Mouse (Mus musculus): ENCODE results near the gene Dcx.

The Dcx gene

DNA sequence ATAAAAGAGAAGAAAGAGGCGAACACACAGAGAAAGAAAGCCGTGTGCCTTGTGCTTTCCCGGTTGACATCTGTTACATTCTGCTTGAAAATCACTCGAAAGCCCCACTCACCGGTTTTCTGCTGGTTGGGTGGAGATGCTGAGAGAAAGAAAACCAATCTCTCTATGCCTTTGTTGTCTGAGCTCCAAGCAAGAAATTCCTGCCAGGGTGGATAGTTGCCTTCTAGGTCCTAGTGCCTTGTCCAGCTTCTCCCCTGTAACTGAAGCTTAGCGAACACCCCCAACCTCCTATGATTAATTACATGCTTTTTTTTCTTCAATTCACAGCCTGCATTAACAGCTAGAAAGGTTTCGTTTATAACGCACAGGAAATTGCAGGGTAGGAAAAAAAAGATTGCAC lies at the start of gene Dcx:
Gene Dcx, minus strand, starts transcription at position 354 of the 400 bp plus-strand sequence.
- DNase-seq (ENCODE audit: low read depth, low spot score) = no peak

DNA sequence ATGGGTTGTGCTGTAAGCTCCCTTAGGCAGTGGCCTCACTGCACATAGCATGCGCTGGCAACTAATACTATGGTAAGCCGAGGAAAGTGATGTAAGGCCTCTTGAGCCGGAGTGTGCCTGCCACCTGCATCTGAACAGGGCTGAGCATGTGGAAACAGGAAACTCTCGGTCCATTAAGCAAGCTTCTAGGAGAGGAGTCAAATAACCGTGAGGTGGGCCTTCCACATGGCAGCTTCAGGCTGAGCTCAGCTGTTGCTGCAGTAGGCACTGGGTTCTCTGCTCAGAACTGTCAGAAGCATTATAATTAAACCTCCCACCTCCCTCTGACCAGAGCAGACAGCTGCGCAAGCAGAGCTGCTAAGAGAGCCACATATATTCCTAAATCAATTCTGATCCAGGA lies 33.1 kb upstream of the Dcx start:
- peak; percentile 1 for DNase-seq (ENCODE audit: low read depth, low spot score)

DNA sequence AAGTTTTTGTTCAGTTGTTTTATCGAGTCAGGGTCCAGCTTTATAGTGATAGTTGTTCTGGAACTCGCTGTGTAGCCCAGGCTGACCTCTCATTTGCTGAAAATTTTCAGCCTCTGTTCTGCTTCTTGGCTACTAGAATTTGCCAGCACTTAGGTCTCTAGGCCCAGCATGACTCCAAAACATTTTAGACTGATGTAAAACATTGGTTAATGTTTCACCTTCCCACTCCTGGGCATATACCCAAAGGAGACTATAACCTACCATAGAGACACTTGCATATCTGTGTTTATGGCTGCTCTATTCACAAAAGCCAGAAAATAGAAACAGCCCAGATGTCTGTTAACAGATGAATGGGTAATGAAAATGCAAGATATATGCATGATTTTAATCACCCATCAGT lies 560 bp upstream of the Dcx start:
- DNase-seq (ENCODE audit: low read depth, low spot score) = no peak

DNA sequence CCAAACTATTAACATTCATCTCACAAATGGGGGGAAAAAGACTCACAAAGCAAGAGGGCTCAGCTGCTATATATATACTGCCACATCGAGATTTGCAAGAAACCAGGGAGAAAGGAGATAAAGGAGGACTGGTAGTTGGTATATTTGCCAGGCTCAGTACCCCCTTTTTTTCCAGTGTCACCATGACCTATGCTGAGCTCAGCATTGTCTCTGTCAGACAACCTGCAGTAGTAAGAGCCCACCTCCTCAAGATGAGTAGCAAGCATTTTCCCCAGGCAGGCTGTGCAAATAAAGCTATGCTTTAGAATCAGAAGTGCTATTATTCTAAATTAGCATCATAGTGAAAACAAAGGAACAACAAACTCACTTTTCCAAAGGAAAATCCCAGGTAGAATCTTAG lies 581 bp downstream of the Dcx start:
- no peak for DNase-seq (ENCODE audit: low read depth, low spot score)

- DNase-seq (ENCODE audit: low read depth, low spot score) = no peak
Observed at GRCm38 (mm10) chrX:143931400-143932185, 1.5 kb downstream of the Dcx start.

DNA sequence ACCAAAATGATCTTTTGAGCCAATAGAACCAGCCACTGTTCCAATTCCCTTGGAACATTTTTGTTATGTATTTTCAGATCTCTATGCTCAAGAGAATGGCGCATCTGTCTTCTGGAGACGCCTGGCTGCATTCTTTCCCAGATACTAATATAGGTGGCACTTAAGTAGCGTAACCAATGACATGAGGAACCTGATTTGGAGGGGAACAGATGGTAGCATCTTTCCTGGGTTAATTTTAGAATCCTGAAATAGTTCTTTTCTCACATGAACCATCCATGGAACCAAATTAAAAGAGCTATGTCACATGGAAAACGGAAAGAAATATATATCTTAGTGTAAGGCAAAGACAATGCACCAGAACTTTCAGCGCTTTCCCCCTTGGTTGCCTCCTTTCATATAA lies 11.0 kb downstream of the Dcx start:
- no peak for DNase-seq (ENCODE audit: low read depth, low spot score)

DNA sequence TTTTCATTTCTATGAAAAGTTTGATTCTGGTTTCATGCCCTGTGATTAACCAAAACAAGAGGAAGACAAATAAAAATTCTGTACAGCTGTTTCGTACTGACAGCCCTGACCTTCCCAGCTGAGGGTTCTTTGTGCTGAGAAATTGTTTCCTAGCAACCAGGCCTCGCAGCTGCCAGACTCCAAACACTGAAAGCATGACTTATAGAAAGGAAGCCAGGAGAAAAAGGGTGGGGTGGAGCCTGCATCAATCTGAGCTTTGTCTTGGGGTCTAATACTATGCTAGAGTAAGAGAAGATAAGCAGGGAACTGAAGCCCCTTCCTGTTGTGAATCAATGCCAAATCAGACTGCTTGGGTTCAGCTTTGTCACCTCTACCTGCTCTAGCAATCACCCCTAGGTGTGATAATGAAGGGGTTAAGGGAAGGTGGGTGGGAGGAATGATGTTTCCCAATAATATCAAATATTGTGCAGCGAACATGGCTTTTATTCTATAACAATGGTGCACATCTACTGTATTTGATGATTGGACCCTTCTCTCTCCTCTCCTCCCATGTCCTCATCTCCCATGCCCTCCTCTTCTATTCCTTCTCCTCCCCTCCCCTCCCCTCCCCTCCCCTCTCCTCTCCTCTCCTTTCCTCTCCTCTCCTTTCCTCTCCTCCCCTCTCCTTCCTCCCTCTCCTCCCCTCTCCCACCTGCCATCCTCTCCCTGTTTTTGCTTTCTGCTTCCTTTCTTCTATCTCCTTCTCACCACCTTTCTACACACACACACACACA lies 26.2 kb downstream of the Dcx start:
- no peak for DNase-seq (ENCODE audit: low read depth, low spot score)

GRCm38 (mm10) chrX:143904689-143905088 lies 28.4 kb downstream of the Dcx start:
- DNase-seq (ENCODE audit: low read depth, low spot score) = no peak

DNA sequence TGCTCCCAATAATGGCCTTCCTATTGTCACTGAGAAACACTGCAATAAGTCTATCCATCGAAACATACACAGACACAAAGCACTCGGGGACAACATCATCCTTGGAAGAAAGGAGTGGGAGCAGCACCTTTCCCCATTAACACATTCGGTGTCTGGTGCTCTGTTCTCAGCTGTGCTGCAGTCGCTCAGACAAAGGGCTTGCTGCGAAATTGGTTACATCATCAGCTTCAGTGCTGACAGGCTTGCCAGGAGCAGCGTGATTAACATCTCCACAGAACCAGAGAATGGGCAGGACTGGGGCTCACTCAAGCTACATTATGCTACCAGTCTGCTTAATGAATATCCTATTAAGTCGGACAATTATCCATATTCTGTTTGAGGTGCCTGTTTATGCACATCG lies 30.8 kb downstream of the Dcx start:
- no peak for DNase-seq (ENCODE audit: low read depth, low spot score)

GRCm38 (mm10) chrX:143897363-143898285 lies 35.5 kb downstream of the Dcx start:
- DNase-seq (ENCODE audit: low read depth, low spot score) = no peak

DNA sequence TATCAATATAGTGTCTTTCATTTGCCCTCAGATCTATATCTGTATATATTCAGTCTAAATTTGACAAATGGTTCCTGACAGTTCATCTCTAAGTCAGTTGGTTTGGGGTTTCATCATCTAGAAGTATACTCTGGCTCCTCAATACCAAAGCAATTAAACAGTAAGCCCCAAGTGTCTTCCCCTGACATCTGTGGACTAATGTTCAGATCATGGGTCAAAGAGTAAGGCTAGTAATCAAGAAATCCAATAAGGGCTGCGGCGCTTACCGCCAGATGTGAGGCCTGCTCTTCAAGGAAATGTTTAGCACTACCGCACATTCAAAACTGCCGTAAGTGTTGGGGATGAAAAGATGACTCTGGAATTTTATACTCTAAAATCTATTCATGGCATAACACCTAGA lies 36.2 kb downstream of the Dcx start:
- no peak for DNase-seq (ENCODE audit: low read depth, low spot score)

- DNase-seq (ENCODE audit: low read depth, low spot score) = no peak
Observed at GRCm38 (mm10) chrX:143893180-143893579, 39.9 kb downstream of the Dcx start.

DNA sequence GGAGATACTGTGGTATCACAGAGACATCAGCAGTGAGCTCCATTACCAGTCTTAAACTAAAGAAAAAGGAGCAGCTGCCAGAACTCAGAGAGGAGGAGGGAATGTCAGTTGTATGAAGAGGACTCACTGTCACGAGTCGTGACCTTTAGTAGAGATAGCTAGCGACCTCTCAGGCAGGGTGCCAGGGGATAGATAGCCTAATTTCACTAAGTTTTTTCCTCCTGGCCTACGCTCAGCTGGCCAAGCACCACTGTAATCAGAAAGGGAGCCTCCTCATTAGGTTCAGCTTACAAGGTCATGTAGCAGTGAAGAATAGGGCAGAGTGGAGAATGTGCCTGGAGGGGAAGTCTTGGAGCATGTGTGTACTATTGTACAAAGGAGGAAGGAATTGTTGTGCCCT lies 47.3 kb downstream of the Dcx start:
- DNase-seq (ENCODE audit: low read depth, low spot score) = no peak

DNA sequence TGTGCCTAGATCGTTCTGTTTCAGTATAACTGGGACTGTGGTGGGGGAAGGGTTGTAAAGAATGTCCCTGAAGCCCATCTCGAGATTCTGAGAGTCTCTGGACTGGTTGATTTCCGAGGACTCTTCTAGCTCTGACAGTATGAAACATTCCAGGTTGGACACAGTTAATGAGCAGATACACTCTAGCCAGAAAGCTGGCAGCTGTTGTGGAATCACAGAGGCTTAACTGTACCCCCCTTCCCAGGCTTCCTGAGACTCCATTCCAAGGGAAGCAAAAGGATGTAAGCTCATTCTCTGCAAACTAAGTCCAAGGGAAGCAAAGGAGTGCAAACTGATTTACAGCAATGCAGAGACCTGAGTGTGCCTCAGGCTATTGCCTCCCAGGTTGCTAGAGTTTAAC lies 48.2 kb downstream of the Dcx start:
- DNase-seq (ENCODE audit: low read depth, low spot score) = no peak

- no peak for DNase-seq (ENCODE audit: low read depth, low spot score)
Observed at GRCm38 (mm10) chrX:143884299-143884698, 48.8 kb downstream of the Dcx start.

GRCm38 (mm10) chrX:143881806-143882468 lies 51.2 kb downstream of the Dcx start:
- no peak for DNase-seq (ENCODE audit: low read depth, low spot score)

GRCm38 (mm10) chrX:143879631-143880030 lies 53.5 kb downstream of the Dcx start:
- DNase-seq (ENCODE audit: low read depth, low spot score) = no peak

DNA sequence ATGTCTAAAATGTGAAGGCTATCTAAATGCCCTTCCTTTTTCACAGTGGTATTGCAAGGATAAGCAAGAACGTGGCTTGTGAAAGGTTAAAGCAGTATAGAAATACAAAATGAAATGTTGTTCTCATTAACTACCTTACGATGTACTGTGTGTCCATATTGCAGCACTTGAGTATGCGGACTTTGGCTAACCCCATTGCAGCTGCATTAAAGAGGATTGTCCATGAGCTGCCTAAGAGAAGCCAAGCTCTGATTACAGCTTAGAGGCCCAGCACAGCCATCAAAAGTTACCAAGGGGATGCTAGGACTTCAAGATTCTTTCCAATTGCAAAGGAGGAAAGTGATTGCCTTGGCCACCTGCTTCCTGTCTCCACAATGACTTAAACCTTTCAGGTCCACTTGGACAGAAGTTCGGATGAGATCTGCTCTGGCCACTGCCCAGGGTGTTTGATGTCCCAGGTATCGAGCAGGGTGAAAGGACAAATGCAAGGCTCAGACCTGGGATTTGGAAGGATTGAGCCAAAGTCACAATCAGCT lies 65.9 kb downstream of the Dcx start:
- DNase-seq (ENCODE audit: low read depth, low spot score) = no peak

GRCm38 (mm10) chrX:143851351-143851750 lies 81.8 kb downstream of the Dcx start:
- DNase-seq (ENCODE audit: low read depth, low spot score) = no peak

- no peak for DNase-seq (ENCODE audit: low read depth, low spot score)
Observed at GRCm38 (mm10) chrX:143849969-143850368, 83.1 kb downstream of the Dcx start.

- DNase-seq (ENCODE audit: low read depth, low spot score) = no peak
Observed at GRCm38 (mm10) chrX:143846637-143847036, 86.5 kb downstream of the Dcx start.
